Mouse (Mus musculus): ENCODE measurements around the gene Hipk1.
"Not testable (repeated sequence)": the region's sequence is repeated elsewhere in the genome, so short reads cannot be mapped to it uniquely, and the experiment has no call there.

The Hipk1 gene

DNA sequence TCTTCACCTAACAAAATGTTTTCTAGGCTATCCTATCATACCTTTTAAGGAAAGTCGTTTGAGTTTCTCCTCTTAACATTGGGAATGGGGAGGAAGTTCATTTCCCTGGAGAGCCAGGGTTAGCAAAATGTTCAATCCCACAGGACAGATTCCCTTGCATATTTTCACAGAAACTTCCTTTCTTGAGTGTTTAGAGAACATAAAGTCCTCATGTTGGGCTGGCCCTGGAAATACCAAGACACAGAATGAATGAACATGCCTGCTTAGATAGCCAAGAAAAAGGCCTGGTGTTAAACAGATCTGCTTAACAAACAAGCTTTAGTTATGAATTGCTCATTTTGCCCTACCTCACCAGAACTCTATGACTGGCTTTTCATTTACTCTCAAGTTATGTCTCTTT is 1.2 kb upstream of the Hipk1 start:
- DNase-seq (ENCODE audit: low spot score in 2 of 2): no peak

DNA sequence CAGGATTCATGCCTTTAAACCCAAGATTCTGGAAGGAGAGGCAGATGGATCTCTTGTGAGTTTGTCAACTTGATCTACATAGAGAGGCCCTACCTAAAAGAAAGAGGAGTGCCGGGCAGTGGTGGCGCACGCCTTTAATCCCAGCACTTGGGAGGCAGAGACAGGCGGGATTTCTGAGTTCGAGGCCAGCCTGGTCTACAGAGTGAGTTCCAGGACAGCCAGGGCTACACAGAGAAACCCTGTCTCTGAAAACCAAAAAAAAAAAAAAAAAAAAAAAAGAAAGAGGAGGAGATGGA is 696 bp upstream of the Hipk1 start:
- DNase-seq (ENCODE audit: low spot score in 2 of 2): not testable (repeated sequence)

DNA sequence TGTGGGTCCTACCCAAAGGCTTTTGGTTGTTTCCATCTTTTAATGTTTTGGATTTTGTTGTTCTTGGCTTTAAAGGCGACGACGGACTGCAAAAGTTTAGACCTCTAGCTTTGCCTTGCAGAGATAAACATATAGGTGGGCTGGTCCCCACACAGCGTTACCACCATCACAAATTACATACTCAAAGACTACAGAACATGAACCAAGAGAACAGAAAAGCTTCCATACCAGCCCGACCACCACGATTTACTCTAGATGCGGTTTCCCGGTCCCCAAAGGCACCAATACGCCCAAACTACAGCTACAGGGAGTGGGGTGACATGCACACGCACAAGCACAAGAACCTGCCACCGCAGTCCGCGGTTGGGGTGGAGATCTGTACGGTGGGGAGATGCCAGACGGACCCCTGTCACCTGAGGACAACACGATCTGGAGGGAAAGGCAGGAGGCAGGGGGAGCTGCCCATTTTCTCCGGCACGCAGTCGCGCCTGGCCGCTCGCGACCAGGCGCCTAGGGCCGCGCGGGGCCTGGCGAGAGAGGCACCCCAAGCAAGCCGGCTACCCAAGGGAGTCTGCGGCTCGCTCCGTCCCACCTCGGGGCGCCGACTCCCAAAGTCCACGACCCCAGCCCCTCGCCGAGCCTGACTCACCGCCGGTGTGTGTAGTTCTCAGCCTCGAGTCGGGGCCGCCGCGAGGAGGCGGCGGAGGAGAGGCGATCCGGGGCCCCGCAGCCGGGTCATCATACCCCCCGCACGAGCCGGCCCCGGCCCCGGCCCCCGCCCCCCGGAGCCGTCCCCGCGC is 817 bp downstream of the Hipk1 start:
- no peak for DNase-seq (ENCODE audit: low spot score in 2 of 2)

DNA sequence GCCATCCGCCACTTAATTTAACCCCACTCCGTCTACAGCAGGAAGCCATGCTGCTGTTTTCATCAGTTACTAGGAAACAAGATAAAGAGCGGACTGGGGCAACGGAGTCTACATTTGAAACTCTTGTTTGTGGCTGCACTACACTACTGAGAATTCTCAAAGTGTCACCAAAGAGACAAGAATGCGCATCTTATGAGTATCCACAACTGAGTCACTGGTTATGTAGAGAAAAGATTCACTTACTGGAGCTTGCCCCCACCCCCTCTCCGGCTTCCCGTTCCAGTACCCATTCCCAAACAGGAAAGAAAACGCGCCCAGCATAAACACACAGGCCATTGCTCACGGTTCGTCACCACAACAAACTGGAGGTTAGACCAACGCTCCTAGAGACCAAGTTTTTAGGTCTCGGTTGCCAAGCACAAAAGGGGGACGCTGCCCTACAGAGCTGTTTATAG is 1.4 kb downstream of the Hipk1 start:
- DNase-seq (ENCODE audit: low spot score in 2 of 2): peak in 1 of 2 experiments; percentile 24

DNA sequence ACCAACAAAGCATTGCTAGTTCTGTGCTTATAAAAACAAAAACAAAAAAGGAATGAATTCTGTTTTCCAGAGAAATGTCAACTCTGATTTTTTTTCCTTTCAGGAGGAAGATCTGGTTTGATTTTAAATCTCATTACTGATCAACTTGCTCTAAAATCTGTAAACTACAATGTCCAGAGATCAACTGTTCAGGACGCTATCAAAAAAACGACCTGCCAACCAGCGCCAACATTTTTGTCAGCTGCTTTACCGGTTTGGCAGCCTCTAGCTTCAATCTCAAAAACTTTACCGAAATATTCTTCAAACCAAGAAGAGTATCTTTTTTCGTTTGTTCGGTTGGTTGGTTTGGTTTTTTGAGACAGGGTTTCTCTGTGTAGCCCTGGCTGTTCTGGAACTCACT is 2.3 kb downstream of the Hipk1 start:
- DNase-seq (ENCODE audit: low spot score in 2 of 2): no peak

DNA sequence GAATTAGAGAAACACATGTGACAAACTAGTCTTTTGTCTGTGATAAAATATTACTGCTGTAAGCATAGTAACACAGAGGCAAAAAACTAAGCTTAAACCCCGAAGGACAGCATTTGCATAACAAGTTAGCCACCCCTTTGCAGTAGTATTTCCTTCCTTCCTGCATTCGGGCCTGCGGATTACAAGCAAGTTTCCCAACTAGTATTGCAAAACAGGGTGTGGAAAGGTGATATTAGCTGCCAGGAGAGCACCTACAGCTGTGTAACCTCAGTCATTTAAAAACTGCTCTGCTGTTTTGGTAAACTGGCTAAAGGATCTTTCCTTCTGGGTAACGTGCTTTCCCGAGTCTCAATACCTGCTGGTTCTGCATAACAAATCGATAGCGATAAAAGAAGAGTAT is 4.1 kb downstream of the Hipk1 start:
- no peak for DNase-seq (ENCODE audit: low spot score in 2 of 2)

DNA sequence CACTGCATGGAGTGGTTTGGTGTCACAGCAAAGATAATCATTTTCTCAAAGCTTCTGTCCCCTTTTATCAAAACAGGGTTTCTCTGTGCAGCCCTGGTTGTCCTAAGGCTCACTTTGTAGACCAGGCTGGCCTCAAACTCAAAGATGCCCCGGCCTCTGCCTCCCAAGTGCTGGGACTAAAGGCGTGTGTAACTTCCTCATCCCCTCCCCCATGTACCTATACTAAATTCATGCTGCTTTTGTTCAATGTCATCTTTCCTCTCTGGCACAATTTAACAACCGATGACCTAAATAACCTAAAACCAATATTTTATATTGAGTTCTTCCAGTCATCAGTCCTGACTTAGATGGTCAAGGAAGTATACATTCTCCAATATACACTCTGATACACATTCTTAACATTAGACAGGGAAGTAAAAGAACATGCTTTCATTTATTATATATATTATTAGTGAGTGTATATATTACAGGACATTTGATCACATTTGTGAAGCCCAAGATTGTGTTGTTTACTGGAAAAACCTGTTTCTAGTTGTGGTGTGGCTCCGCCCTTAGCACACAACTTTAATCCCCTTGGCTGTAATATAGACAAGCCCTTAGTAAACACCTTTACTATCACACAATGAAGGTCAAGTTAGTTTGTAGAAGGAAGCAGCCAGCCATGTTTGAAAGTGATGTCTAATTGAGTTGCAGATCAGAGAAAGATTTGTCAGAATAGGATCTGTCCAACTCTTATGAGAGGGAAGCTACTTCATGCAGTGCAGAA is 8.3 kb downstream of the Hipk1 start:
- no peak for DNase-seq (ENCODE audit: low spot score in 2 of 2)

DNA sequence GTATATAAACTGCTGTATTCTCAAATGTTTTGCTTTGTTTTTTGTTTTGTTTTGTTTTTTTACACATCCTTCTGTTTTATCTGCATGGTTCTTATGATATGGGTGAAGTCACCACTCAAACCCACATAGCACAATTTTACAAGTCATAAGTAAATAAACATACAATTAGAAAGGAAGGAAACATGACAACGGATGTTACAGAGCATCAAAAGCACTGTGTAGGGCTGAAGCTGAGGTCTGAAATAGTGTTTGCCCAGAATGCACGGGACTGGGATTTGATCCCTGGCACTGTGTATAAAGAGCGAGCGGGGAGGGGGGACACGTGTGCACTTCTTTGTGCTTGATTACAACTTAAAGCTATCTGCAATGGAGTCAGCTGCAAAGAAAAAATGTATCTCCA is 10.6 kb downstream of the Hipk1 start:
- DNase-seq (ENCODE audit: low spot score in 2 of 2): no peak

DNA sequence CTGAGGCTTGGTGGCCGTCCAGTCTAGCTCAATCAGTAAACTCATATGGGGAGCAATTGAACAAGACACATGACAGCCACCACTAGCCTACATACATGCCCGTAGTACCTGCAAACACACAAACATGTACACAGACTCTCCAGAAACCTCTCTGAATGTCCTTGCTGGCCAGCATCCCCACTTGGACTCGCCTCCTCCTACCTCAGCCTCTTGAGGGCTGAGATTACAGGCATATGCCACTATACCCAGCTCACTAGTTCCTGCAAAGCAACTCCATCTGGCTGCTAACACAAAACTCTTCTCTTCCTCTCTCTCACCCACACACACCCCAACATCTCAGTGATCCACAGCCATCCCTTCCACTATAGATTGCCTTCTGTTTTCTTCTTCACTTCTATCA is 11.1 kb downstream of the Hipk1 start:
- peak in 1 of 2 experiments; percentile 45 for DNase-seq (ENCODE audit: low spot score in 2 of 2)

DNA sequence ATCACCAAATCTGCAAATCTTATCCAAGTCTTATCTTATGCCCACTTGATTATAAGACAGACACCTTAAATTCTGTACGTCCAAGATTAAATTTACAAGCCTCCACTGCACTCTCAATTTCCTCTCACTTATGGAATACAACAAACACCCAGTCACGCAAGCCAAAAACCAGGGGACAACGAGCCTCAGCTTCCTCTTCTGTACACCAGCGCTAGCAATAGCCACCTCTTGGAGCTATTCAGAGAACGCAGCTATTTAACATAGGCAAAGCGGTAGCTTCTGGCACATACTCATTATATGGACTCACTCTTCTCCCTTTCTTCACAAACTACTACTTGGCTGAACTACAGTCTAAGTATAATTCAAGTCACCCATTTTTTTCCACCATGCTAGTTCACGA is 12.2 kb downstream of the Hipk1 start:
- no peak for DNase-seq (ENCODE audit: low spot score in 2 of 2)

DNA sequence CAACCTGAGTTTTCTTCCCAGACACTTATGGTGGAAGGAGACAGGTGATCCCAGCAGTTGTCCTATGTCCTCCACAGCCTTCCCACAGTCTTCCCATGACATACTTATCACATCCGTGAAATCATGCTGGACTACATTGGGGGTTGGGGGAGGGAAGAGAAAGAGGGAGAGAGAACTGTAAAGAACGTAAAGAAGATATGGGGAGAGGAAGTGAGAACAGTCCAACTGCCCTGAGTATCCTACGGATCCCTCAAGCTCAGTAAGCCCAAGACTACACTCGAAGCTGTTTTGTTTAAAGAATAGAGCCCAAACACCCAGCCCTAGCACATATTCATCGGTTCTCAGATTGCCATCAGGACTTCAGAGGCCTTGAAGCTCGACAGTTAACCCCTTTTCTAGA is 12.7 kb downstream of the Hipk1 start:
- DNase-seq (ENCODE audit: low spot score in 2 of 2): no peak

DNA sequence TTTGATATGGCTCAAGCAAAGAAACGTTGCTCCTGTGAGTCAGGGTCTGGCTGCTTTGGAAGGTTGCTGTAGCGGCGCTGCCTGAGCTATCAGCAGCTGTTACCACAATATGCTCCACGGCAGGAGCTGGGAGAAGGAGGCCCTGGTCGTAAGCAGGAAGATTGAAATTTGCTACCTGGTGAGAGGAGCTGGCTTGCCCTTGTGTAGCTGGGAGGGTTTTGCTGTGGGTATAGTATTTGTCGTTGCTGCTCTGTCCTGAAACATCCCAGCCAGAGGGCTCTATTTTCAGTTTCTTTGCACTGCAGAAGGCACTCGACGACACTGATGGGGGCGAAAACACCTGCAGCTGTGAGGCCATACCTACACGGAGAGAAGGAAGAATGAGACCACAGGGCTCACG is 13.4 kb downstream of the Hipk1 start:
- peak in 1 of 2 experiments; percentile 28 for DNase-seq (ENCODE audit: low spot score in 2 of 2)

DNA sequence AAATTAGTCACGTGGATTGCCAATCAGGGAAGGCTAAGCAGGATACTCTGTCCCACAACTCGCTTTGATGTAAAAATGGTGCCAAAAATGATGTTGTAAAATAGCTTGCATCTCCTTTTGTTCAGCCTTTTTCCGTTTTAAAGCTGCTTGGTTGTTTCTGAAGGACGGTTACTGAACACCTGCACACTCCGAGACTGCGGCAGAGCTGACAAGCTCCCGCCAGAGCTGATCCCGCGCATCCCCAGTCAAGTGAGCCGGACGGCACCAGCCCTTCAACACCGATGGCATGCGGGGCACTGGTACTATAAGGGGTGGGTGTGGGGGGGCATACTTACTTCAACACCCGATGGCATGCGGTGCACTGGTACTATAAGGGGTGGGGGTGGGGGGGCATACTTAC is 17.4 kb downstream of the Hipk1 start:
- DNase-seq (ENCODE audit: low spot score in 2 of 2): no peak

DNA sequence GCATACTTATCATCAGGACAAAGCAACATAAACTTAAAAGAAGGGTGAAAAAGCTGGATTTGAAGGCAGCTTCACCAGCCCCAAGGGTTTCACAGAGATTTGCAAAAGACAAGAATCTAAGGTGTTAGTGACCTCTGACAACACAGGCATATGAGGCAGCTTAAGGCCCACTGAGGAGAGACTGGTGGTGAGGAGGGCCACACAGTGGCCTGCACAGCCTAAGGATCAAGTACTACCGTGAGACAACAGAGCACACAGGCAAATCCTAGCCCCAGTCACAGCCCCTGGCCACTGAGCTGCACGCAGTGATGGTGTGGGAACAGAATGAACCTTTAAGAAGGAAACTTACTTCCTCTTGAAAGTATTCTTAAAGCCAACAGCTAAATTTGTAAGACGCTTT is 17.9 kb downstream of the Hipk1 start:
- no peak for DNase-seq (ENCODE audit: low spot score in 2 of 2)

DNA sequence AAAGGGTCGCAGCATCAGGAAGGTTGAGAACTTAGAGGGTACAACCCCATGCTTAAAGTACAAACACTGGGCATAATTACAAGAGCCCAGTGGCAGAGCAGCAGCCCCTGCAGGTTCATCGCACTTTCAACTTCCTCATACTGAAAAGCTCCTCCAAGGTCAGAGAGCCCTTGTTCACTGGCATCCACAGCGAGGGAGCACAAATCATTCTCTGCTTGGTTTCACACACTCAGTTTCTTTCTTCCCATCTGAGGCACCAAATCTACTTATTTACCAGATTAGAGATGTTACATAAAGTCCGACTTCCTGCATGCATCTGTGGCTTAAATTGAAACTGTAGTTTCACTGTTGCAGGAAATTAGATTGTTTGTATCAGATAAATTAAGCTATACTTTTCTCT is 18.5 kb downstream of the Hipk1 start:
- no peak for DNase-seq (ENCODE audit: low spot score in 2 of 2)

DNA sequence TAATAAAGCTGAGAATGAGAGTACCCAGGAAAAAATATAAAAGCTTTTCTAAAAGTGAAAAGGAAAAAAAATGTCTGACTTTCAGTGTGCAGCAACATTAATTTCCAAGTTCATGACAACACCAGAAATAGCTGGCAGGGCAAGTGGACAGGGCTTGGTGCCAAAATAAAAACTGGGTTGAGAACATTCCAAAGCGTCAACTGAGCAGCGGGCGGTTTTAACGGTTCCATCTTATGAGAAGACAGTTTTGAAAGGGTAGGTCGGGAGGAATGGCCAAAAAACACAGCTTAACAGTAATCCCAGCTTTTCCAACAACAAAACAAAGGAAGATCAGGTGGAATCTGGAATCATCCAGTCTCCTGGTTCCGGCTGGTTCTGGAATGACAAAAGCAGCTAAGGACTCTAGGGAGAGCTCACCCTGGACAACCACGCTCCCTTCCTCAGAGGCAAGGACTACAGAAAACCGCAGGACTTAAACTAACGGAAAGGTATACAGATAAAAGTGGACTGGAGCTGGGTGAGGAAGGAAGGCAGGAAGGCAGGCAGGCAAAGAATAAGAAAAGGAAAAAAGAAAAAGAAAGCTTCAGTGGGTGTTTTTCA is 19.7 kb downstream of the Hipk1 start:
- peak in 1 of 2 experiments; percentile 22 for DNase-seq (ENCODE audit: low spot score in 2 of 2)

DNA sequence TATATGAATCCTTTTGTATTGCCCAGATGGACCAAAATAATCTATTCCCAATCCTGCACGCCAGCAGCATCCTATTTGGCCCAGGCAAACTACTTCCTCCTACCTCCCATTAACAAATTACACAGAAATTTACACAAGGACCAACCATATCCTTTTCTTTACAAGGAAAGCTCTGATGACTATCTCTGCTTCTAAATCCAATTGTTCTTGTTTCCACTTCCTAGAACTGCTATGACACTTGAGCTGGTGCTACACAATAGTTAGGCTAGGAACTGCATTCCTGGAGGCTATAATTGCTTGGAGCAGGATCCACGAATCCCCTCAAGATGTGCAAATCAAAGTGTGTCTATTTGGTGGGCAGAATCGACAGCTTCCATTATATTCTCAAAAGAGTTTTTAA is 24.6 kb downstream of the Hipk1 start:
- no peak for DNase-seq (ENCODE audit: low spot score in 2 of 2)

DNA sequence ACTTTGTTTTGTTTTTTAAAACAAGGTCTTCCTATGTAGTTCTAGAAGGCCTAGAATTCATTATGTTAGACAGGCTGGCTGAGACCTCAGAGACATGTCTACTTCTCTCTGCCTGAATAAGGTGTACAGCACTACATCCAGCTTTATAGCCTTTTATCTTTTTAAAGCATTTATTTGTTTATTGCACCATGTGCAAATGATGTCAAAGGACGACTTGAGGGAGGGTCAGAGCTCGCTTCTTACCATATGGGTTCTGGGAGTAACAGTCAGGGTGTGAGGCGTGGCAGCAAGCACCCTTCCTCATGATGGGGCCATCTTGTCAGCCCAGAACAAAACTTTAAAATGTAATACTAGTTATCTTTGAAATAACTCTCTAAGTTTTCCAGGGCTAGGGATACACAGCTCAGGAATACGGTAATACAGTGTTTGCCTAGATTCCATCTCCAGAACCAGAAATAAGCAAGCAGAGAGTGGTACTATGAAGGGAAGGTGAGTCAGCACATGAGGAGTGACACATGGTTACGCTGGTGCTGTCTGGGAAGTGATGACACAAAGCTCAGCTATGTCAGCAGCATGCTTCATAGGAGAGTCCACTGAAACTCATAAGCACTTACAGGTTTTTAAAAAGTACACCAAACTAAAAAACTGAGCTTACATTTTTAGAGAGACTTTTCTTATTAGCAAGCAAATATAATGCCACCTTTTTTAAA is 31.9 kb downstream of the Hipk1 start:
- DNase-seq (ENCODE audit: low spot score in 2 of 2): no peak

DNA sequence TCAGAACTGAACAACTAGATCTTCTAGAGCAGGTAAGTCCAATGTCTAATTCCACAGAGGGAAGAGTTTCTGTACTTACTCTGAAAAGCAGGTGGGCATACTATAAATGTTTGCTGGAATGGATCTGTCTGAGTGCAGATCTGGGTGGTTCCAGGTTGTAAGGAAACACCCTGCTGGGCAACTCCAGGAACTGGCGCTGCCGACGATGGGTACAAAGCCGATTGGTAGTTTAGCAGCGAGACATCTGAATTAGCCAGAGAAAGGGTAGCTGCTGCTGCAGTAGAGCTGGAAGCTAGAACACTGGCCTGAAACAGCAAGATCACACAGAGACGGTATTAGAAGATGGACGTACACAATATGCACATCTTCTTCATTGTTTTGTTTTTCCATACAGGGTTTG is 32.9 kb downstream of the Hipk1 start:
- DNase-seq (ENCODE audit: low spot score in 2 of 2): no peak

DNA sequence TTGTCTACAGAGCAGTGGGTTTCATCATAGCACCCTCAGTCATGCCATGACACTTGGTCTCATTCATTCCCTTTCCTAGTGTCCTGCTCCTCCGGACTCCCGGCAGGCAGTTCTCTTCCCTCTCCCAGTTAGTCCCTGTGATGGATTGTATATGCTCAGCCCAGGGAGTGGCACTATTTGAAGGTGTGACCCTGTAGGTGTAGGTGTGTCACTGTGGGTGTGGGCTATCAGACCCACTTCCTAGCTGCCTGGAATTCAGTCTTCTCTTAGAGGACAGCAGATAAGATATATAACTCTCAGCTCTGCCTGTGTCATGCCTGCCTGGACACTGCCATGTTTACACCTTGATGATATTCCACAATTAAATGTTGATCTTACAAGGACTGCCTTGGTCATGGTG is 34.4 kb downstream of the Hipk1 start:
- no peak for DNase-seq (ENCODE audit: low spot score in 2 of 2)

DNA sequence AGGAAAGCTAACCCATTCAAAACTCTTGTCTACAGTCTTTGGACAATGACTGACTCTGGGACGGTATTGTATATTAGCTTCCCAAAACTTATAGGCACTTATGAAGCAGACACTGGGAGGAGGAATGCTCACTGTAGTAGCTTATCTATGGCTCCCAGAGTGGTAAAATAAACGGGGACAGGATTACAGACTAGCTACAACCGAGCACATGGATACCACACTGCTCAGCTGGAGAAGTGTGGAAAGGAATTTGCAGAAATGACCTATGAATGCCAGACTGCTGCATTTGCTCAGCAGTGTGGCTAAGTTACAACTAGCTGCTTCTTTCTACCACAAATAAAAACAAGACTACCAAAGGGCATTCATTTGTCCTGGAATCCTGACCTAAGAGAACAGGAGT is 36.0 kb downstream of the Hipk1 start:
- no peak for DNase-seq (ENCODE audit: low spot score in 2 of 2)

DNA sequence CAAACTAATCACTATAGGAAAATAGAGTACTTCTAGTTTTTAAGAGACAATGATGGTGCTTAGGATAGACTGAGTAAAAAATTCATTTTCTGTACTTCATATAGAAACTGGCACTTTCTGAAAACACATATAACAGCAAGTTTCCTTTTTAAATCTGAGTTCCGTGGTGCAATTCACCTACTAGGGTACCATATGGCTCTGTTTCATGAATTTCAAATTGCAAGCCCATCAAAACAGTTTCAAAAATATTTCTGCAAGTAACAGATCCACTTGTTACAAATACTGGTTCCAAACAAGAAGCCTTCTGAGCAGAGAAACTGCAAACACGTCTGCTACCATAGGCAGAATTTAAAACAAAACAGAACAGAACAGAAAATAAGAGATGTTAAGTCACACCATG is 39.8 kb downstream of the Hipk1 start:
- no peak for DNase-seq (ENCODE audit: low spot score in 2 of 2)
